Mouse (Mus musculus) neural tube, embryonic 11.5 days (tissue): ENCODE data around the gene Enc1. TPM values are rescaled to one million over a fixed set of nuclear protein-coding genes. Genes with fewer than 3 reads are reported as not detected.
"Not testable (repeated sequence)": the region's sequence is repeated elsewhere in the genome, so short reads cannot be mapped to it uniquely, and the experiment has no call there.

Source experiments
- ATAC-seq: fragments of 200-750 bp; cut with Nextera tagmentation; 2 replicates; pipeline ENCODE4 v1.8.0; 2017; ENCODE audit warnings: moderate number of reproducible peaks, mild to moderate bottlenecking, moderate TSS enrichment, moderate library complexity; ENCODE audit not compliant: insufficient read depth, low FRiP score, low TSS enrichment
- DNase-seq: peaks from one replicate; pipeline ENCODE4 v3.0.0-alpha.2; 2015; ENCODE audit warnings: low spot score
- H3K27ac ChIP-seq: fragments of 300-500 bp; sonication (generic); 2 replicates; pipeline ENCODE4 v1.5.1; 2014; ENCODE audit warnings: low read depth, mild to moderate bottlenecking, low read length
- H3K27me3 ChIP-seq: fragments of 300-500 bp; sonication (generic); 2 replicates; pipeline ENCODE4 v1.6.1; 2014; ENCODE audit warnings: mild to moderate bottlenecking, low read length, mixed read lengths; ENCODE audit not compliant: control insufficient read depth, insufficient read depth
- H3K36me3 ChIP-seq: fragments of 300-500 bp; sonication (generic); 2 replicates; pipeline ENCODE4 v1.6.1; 2014; ENCODE audit warnings: mild to moderate bottlenecking, low read length, moderate library complexity, mixed read lengths; ENCODE audit not compliant: control insufficient read depth, insufficient read depth
- H3K4me1 ChIP-seq: fragments of 300-500 bp; sonication (generic); 2 replicates; pipeline ENCODE4 v1.6.1; 2014; ENCODE audit warnings: low read length, mixed read lengths; ENCODE audit not compliant: control insufficient read depth, insufficient read depth
- H3K4me2 ChIP-seq: fragments of 300-500 bp; sonication (generic); 2 replicates; pipeline ENCODE4 v1.6.1; 2014; ENCODE audit warnings: low read depth, mild to moderate bottlenecking, moderate library complexity
- H3K4me3 ChIP-seq: fragments of 300-500 bp; sonication (generic); 2 replicates; pipeline ENCODE4 v1.5.1; 2014; ENCODE audit warnings: low read depth, low read length
- H3K9ac ChIP-seq: fragments of 300-500 bp; sonication (generic); 2 replicates; pipeline ENCODE4 v1.6.1; 2014; ENCODE audit warnings: mild to moderate bottlenecking, low read length
- H3K9me3 ChIP-seq: fragments of 300-500 bp; sonication (generic); 2 replicates; pipeline ENCODE4 v1.6.1; 2016; ENCODE audit warnings: low read length; ENCODE audit not compliant: control insufficient read depth
- WGBS: fragments of 180-500 bp; shearing (Covaris S2); extraction: QIAGEN DNeasy Blood & Tissue Kit; methylation state at CpG from one replicate; pipeline ENCODE4 v1.1.7; 2014; 5-methylcytosine and 5-hydroxymethylcytosine counted together
- polyA plus RNA-seq: library from polyadenylated mRNA; unstranded; fragments of >200 nt; fragmentation: Nextera tagmentation; extraction: Ambion mirVana; gene quantifications from 2 replicates; pipeline ENCODE4 v1.2.1, GENCODE M21; 2014

Gene Enc1
- polyA plus RNA-seq, 1 experiment from 2014 or later, result 23.6 TPM

DNA sequence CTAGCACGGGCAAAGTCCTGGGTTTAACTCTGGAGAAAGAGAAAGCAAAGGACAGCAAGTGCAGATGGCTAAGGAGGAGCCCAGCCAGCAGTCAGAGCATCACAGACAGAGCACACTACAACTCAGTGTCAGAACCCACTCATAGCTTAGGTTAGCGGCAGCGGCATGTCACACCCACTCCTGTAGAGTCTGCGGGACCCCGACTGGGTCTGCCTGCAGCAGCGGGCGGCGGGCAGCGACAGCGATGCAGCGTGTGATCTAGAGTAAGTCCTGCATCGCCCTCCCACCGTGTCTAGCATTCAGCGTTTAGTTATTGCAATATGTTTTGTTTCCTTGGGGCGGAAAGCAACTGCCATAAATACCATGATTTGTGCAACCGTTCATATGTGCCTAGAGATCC lies 18.4 kb downstream of the Enc1 start:
- Histone ChIP-seq H3K27ac (no peak overlapping the region), H3K9me3 (no peaks in the 10 kb centered on the region), H3K4me2 (no peak overlapping the region), H3K4me3 (no peak overlapping the region), H3K9ac (no peak overlapping the region), H3K36me3 (no peaks in the 10 kb centered on the region), H3K27me3 (no peaks in the 10 kb centered on the region), H3K4me1 (peaks cover 5% of the 10 kb centered on the region)
- ATAC-seq, result no peak
- 75% methylated on average over 16 of the region's 16 CpGs for WGBS
- no peak for DNase-seq

DNA sequence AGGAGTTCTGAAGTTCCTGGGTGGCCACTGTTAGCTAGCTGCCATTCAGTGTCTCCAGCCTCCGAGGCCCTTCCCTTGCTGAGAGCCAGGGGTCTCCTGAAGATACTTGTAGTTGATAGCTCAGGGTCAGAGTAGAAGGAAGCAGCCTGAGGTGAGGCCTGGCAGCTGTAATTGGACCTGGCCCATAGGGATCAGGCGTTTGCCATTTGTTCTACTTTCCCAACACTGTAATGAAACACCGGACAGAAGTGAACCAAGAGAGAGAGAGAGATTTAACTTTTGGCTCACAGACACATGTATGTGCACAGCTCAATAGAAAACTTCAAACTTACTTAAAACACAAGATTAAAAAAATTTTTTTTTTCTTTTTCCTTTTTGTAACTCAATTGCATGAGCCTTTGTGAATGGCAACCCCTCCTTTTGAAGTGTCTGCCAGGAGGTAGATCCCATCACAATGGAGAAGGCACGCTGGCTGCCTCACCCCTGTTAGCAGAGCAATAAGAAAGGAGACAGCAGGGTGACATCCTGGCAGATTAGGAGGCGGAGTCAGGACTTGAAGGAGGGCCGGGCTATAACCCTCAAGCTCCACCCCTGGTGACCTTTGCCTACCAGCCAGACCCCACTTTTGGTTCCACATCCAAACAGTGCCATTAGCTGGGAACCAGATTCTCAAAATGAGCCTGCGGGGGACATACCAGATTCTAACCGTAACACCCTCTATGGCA lies 19.7 kb downstream of the Enc1 start:
- Histone ChIP-seq H3K27me3 (no peaks in the 10 kb centered on the region), H3K36me3 (no peaks in the 10 kb centered on the region), H3K4me2 (no peak overlapping the region), H3K9me3 (no peaks in the 10 kb centered on the region), H3K27ac (no peak overlapping the region), H3K4me3 (no peak overlapping the region), H3K9ac (no peak overlapping the region), H3K4me1 (peaks cover 5% of the 10 kb centered on the region)
- ATAC-seq (no peak), DNase-seq (no peak)
- 15% methylated on average over 8 of the region's 8 CpGs for WGBS

DNA sequence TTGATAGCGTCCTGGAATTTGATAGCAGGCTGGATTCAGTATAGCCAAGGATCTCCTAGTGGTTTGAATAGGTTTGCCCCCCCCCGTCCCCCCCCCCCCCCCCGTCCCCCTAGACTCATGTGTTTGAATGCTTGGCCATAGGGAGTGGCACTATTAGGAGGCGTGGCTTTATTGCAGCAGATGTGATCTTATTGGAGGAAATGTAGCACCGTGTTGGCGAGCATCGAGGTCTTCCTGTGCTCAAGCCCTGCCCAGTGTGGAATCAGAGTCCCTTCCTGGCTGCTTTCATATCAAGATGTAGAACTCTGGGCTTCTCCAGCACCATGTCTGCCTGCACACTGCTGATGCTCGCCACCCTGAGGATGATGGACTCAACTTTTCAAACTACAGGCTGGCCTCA lies 20.6 kb downstream of the Enc1 start:
- H3K4me3 ChIP-seq, result no peak overlapping the region
- H3K4me1 ChIP-seq, result peaks cover 5% of the 10 kb centered on the region
- ATAC-seq (no peak), DNase-seq (no peak)
- WGBS, result 60% methylated on average over 6 of the region's 8 CpGs
- H3K4me2 ChIP-seq, result no peak overlapping the region
- H3K9me3 ChIP-seq, result no peaks in the 10 kb centered on the region
- no peaks in the 10 kb centered on the region for H3K36me3 ChIP-seq
- no peak overlapping the region for H3K27ac ChIP-seq
- no peak overlapping the region for H3K9ac ChIP-seq
- no peaks in the 10 kb centered on the region for H3K27me3 ChIP-seq

DNA sequence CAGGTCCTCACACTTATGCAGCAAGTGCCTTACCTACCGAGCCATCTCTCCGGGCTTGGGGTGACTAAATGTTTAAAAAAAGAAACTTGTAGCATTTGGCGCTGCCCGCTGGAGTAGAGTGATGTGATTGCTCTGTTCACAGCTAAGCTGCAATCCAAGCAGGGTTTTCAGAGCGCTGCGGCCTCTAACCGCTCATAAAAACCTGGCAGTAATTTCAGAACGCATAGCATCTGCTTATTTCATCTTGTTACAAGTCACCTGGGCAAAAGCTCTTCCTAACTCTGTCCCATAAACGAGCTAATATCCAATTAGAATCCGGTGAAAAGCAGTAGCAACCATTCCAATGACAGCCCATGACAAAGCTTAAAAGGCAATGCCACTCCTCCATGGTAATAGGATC lies 21.8 kb downstream of the Enc1 start:
- 69% methylated on average over 10 of the region's 10 CpGs for WGBS
- Histone ChIP-seq H3K4me1 (peaks cover 2% of the 10 kb centered on the region), H3K4me3 (no peak overlapping the region), H3K9me3 (no peaks in the 10 kb centered on the region), H3K9ac (no peak overlapping the region), H3K36me3 (no peaks in the 10 kb centered on the region), H3K27me3 (no peaks in the 10 kb centered on the region), H3K4me2 (no peak overlapping the region), H3K27ac (no peak overlapping the region)
- no peak for DNase-seq
- no peak for ATAC-seq

DNA sequence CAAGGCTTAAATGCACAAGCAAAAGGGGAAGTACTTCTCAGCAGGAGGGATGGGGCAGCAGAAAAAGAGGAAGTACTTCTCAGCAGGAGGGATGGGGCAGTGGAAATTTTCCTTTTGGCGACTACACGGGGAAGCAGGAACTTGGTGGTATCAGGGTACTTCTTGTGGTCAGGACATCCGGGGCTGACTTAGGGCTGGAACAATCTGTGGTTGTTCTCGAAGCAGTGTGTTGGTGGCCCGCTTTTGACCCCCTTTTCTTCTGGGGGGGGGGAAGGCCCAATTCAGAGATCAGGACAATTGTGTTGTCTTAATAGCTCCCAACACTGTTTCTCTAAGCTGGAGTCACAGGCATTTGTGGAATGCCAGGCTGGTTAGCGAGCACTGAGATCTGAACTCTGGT lies 24.6 kb downstream of the Enc1 start:
- H3K9ac ChIP-seq, H3K4me2 ChIP-seq, H3K9me3 ChIP-seq, H3K27ac ChIP-seq, DNase-seq, H3K4me3 ChIP-seq, H3K36me3 ChIP-seq, ATAC-seq, H3K4me1 ChIP-seq, H3K27me3 ChIP-seq: not testable (repeated sequence)
- 89% methylated on average over 6 of the region's 6 CpGs for WGBS

DNA sequence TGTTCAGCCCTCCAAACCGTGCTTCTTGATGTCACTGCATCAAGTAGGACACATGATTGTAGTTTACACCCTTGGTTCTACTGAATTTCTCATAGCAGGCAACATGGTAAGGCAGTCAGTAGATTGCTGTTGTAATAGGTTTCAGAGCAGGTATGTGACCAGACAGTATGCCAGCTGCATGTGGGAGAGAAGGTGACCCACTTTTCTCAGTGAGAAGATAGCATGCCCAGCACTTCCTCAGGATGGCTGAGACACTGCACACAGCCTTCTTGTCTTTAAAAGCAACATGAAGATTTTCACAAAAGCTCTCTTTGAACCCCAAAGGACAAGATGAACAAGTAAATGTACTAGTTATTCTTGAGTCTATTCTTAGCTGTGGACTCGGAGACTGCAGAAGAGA lies 29.8 kb downstream of the Enc1 start:
- Histone ChIP-seq H3K4me1 (no peaks in the 10 kb centered on the region), H3K36me3 (no peaks in the 10 kb centered on the region), H3K4me3 (no peak overlapping the region), H3K27me3 (no peaks in the 10 kb centered on the region), H3K9ac (no peak overlapping the region), H3K4me2 (no peak overlapping the region), H3K9me3 (no peaks in the 10 kb centered on the region), H3K27ac (no peak overlapping the region)
- 85% methylated on average over 2 of the region's 2 CpGs for WGBS
- ATAC-seq (no peak), DNase-seq (no peak)

DNA sequence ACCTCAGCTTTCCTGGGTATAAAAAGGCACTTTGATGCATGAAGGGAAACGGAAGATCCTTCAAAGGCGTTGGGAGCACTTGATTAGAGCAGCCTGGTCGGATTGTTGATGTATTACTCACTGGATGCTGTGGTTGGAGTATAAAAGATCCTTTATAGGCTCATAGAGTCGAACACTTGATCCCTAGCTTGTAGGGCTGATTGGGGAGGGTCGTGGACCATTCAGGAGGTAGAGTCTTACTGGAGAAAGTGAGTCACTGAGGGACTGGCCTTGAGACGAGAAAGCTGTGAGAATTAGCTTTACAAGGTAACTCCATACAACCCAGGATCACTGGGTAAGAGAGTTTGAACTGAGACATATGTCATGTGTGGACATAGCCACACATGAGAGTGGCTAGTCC lies 30.7 kb downstream of the Enc1 start:
- ATAC-seq, result no peak
- Histone ChIP-seq H3K4me2 (no peak overlapping the region), H3K27ac (no peak overlapping the region), H3K4me1 (no peaks in the 10 kb centered on the region), H3K9me3 (no peaks in the 10 kb centered on the region), H3K4me3 (no peak overlapping the region), H3K9ac (no peak overlapping the region), H3K27me3 (no peaks in the 10 kb centered on the region), H3K36me3 (no peaks in the 10 kb centered on the region)
- 80% methylated on average over 6 of the region's 6 CpGs for WGBS
- no peak for DNase-seq

DNA sequence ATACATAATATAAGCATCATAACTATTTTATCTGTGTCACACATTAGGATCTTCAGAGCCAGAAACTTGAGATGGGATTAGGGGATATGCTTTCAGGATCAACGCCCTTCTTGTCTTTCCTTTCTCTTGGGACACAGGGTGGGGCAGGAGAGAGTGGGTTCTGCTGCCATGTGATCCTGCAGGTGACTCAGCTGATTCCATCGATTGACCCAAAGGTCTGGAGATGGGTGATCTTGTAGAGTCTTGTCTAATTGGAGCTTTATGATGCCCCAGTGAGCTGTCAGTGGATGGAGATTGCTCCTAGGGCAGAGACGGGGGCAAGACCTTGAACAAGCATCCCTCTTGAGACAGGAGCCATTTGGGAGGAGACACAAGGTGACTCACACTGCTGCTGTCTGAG lies 33.9 kb downstream of the Enc1 start:
- WGBS, result 84% methylated on average over 3 of the region's 3 CpGs
- no peaks in the 10 kb centered on the region for H3K27me3 ChIP-seq
- H3K36me3 ChIP-seq, result no peaks in the 10 kb centered on the region
- no peak overlapping the region for H3K9ac ChIP-seq
- H3K4me2 ChIP-seq, result no peak overlapping the region
- no peak for DNase-seq
- no peak for ATAC-seq
- H3K4me1 ChIP-seq, result no peaks in the 10 kb centered on the region
- no peaks in the 10 kb centered on the region for H3K9me3 ChIP-seq
- no peak overlapping the region for H3K4me3 ChIP-seq
- no peak overlapping the region for H3K27ac ChIP-seq

DNA sequence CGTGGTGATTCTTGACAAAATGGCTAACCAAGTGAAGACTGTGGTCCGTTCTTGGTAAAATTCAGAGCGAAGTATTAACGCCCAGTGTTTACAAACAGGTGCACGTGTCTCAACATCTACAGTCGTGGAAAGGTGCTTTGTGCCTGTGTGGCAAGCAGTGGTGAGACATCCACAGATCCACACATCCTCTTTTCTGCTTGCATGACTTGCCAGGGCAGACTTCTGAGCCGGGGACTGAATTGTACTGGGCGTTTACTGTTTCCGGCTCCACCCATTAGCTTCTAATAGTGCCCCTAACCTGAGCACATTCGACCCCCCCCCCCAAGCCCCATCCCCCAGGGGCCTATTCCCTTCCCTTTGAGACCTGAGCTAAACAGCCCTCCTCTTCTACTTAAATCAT lies 34.6 kb downstream of the Enc1 start:
- Histone ChIP-seq H3K9me3 (no peaks in the 10 kb centered on the region), H3K27ac (no peak overlapping the region), H3K36me3 (no peaks in the 10 kb centered on the region), H3K4me1 (no peaks in the 10 kb centered on the region), H3K4me3 (no peak overlapping the region), H3K9ac (no peak overlapping the region), H3K27me3 (no peaks in the 10 kb centered on the region), H3K4me2 (no peak overlapping the region)
- ATAC-seq, result no peak
- WGBS, result 80% methylated on average over 10 of the region's 10 CpGs
- no peak for DNase-seq
